Mouse (Mus musculus) brain, embryonic 18.5 days (tissue): ENCODE measurements around the gene Bcdin3d.

Experiments used
- DNase-seq: peaks from one replicate; pipeline ENCODE4 v3.0.0-alpha.2; 2012; ENCODE audit warnings: low read depth, low spot score

Gene Bcdin3d

DNA sequence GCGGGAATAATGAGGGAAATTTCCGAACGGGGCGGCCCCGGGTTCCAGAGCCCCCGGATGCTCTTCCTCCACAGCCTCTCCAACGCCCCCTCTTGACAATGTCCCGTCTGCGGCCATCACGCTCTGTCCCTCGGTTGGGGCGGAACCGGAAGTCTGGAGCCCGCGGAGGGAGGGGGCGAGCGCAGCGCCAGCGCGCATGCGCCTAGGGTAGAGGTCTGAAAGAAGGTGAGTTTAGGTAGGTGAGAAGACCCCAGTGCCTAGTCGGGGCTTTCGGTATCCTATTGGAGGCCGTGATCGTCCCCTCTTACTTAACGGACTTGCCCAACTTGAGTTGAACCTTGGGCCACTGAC, at the start of gene Bcdin3d:
Bcdin3d (minus strand) TSS at position 155 of the 351 bp plus-strand sequence.
- DNase-seq: no peak

DNA sequence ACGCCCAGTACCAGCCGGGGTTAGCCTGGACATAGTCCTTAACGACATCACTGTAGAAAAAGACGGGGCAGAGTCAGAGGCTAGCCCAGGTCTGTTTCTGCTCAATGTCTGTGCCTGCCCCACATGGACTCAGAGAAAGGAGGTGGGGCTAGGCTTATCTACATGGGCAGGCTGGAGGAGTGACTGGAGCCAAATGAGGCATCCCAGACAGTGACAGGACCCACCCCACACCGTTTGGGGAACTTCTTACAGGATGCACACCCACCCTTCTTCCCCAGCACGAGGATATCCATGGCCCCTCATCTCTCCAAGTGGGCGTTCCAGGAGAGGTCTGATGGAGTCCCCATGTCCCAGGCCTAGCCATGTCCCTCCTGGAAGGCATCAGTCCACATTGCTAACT, 45.8 kb upstream of the Bcdin3d start:
- DNase-seq: no peak

DNA sequence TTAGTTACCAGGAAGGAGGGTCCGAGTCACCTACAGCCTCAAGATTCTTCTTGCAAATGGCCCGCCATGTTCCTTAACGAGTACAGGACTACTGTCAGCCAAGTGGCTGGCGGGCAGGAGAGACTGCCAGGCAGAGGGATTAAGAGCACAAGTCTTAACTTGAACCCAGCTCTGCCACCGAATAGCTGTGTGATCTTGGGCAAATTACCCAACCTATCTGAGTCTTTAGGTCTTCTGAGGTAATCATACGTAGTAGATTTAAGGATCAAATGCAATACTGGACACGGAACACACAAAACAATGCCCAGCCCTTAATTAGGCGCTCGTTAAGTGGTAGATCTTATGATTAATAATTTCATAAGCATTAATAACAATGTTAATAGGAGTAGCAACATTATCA, 45.1 kb upstream of the Bcdin3d start:
- no peak for DNase-seq

DNA sequence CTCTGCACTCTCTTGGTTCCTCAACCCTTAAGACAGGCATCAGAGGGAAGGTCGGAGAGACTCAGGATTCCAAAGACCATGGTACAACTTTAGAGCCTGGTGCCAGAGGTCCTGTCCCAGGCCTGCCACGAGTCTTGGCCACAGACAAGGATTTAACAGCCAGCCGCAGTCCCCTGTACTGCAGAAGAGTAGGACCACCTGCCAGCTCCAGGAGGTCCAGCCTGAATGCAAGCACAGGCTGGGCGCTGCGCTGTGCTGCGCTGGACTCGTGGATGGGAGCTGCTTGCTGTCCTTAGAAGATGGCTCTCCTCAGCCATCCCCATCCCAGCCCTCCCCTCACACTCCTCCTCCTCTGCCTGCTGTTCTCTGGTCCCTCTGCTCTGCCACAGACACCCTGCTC, 43.2 kb upstream of the Bcdin3d start:
- DNase-seq: no peak

DNA sequence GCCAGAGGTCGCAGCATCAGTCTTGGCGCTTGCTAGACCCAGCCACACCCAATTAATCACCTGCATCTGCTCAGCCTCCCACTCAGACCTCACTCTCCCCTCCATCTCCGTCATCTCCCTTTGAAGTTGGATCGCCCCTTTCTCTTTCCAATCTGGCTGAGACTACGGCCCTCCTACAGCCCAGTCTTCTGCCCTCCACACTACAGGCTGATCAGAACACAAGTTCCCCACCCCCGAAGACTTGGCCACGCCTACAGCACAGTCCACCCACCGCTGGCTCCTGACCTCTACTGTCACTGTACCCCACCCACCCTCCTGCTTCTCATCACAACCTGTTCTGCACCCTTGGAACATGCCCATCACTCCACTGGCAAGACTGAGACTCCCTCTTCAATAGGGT, 42.2 kb upstream of the Bcdin3d start:
- DNase-seq: no peak

DNA sequence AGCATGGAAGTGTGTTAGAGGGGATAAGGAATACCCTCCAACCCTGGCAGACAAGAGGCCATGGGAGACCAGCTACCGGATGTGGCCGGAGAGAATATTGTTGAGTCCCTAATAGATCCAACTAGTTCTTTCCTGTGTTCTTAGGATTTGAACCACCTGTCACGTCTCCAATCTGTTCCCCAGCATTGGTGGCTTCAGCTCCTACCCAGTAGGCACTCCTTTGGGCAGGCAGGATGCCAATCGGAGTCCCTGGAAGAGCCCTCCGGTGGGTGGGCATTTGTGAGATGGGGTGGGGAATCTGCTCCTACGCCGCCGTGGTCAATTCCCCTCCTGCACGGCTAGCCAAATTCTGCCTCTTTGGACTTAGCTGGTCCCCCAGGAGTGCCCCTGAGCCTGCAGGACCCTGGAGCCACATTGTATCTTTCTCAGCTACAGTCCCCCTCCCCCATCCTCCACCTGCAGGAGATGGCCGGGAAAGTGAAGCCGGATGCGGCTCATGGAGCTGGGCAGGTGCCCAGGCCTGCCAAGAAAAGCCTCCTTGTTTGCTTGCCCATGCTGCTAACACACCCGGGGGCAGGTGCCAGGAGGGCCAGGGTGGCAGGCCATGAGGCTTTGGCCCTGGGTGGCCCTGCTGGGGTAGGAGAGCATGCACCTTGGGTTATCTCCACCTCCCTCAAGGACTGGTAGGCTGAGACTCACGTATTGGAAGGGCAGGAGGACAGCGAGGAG, 37.4 kb upstream of the Bcdin3d start:
- DNase-seq: no peak

DNA sequence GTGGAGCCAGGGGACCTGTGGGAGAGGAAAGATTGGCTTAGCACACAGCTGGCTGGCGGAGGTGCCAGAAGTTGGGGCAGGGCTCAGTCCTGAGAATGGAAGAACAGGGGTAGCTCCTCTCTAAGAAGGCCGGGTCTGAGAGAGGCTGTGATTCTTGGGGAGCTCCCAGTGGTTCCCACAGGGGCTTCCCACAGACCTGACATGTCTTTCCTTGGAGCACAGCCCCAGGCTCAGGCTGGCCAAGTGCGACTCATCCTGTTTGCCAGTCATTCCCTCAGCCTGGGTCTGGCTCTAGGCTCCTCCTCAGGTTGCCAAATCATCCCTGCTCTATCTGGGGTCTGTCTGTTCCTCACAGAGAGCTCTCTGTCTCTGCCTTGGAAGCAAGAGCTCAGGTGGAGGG, 36.1 kb upstream of the Bcdin3d start:
- DNase-seq: no peak

DNA sequence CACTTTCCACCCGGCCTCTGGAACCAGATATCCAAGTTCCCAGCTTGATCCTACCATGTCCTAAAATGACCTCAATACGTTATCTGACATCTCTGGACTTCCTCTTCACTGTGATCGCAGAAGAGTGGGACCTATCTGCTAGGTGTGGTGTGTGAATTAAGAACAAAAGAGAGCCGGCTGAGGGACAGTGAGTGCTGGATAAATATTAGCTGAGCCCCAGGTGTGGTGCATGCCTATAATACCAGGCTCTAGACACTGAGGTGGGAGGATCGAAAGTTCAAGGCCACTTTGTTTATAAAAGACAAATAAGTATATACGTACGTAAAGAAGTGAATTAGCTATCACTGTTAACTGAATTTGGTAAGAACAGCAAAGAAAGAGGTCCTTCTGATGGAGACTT, 35.3 kb upstream of the Bcdin3d start:
- DNase-seq: no peak

DNA sequence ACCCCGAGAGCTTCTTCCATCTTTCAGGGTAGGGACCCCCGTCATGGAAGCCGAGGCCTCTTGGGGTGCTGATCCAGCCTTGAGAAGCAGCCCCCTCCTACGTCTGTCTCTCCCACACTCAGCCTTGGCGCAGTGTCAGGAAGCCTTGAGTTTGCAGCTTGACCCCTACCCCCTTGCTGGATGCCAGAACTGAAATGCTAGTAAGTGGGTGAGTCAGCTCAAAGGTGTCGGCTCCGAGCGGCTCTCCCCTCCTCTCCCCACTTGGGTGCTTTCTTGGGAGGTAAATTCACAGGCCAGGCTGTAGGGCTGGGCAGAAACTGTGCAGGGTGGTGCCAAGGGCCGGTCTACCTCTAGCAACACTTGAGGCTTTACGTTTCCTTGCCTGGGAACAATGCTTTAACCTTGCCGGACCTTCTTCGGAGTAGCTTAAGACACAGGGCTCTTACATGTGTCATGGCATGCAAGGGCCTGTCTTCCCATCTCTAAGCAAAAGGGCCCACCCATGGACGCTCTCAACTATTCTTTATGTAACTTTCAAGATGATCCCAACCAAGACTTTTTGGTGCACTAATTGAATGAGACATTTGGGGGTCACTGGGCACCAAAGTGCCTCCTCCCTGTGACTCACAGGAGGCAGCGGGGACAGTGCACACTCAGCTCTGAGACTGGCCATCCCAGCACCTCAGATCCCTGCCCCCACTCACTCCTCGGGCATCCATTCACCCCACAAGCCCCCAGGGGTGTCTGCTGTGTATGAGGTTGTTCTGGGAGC, 31.0 kb upstream of the Bcdin3d start:
- no peak for DNase-seq

DNA sequence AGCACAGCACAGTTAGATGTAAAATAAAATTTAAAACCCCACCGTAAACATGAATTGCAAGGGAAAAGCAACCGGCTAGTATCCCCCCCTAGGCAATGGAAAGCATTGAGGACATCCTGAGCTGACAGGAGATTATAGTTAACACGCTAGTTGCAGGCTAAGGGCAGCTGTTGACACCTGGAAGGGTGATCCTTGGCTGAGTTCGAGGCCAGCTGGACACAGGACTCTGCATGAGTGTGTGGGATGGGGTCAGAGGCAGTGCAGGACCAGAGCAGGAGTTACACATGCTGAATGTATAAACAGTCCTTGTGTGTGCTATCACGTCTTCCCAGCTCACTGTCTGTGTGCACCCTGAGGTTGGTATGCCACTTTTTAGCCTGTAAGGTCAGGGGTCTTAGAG, 28.7 kb upstream of the Bcdin3d start:
- no peak for DNase-seq

DNA sequence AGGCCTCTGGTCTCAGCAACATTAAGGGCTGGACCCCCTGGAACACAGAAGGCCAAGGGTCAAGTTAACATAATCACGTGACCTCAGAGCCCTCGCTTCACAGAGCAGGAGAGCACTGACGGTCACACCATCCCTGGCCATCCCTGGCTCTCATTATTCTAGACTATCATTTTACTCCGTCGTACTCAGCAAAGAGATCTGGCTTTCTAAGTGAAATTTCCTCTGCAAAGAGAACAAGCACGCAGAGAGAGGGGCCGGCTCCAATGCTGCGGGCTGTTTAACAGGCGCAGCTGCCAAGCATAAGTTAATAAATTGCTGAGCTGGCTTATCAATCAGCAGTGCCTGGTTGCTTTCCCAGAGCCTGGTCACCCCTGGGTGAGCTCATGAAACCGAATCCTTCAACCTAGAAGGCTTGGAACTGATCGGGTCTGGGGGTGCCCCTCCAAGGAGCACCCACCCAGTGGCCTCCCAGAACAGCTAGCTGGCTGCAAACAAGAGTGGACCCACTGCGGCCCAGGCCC, 27.8 kb upstream of the Bcdin3d start:
- no peak for DNase-seq

DNA sequence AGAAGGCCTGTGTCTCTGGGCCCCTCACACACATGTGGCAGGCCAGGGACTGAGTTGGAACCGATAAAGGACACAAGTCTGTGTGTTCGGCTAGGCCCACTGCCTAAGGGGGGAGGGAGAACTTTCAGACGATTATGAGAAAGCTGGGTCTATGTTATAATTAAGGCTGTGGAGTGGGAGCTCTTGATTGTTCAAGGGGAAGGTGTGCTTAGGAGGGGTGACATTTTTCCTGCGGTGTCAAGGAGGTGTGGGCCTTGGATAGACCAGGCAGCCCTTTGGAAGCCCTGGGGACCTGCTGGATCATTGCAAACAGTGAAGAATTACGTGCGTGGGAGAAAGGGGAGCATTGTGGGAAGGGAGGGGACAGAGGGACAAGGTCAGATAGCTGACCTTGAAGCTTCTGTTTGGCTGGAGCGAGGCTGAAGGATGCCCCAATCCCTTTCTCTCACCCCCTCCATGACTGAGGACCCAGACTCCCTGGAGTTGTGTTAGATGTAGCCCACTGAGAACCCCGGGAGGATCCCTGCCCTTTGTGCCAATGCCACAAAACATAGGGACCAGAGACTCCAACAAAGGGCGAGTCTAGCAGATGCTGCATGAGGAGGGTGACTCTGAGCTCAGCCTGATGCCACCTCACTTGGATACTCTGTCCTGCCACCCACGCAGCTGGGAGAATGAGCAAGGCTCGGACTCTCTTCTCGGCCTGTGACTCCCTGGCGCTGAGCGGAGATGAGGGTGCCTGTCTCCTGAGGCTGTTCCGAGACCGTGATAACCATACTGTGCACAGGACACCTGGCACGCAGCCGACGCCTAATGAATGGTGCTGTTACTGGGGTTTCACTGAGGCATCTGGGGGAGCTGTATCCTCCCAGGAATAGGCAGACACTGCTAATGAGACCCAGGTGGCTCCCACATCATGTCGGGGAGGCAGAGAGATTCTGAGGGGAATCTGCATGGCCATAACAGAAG, 27.0 kb upstream of the Bcdin3d start:
- DNase-seq: no peak

DNA sequence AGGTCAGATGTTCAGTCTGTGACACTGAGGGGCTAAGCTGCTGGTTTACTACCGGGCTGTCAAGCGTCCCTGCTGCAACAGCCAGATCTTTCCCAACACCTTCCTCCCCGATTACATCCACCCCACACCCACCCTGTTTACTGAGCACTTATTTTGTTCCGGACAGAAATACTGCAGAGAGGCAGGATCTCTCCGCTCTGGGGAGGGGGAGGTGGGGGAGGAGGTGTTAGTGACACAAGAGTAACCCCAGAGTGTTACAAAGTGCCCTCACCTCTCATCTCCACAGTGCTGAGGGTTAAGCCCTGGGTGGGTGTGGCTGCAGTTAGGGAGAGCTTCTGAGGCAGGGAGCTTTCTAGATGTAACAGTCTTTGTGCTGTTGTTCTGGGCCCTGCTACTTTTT, 25.8 kb upstream of the Bcdin3d start:
- no peak for DNase-seq

DNA sequence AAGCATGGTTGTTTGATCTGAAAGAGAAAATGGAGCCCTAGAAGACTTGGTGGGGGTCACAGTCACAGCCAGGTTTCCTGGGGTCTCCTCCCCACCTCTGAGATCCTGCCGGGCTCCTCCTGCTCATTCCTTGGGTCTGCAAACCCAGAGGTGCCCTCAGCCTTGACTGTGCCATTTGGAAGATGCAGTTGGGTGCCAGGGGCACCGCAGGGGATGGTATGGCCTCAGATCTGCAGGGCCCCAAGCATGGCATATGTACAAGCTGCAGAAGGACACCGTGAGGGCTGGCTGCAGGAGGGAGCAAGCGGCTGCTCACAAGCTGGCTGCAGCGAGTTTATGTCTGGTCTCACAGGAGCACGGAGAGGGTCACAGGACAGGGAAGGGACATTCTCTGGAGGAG, 25.2 kb upstream of the Bcdin3d start:
- no peak for DNase-seq

DNA sequence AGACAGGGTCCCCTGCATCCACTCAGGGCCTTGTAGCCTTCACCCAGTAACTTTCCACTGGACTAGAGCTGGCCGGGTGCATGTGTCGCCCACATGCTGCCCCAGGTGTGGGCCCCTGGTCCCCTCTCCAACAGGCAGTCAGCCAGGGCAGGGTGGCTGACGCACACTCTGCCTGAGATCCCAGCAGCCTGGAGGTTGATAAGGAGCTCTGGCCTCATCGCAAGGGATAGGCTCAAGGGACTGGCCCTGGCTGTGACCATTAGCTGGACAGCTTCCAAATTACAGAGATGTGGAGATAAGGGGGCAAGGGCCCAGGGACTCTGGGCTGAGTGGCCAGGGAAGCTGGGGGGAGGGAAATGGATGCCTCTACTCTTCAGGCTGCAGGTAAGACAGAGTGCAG, 24.3 kb upstream of the Bcdin3d start:
- no peak for DNase-seq

DNA sequence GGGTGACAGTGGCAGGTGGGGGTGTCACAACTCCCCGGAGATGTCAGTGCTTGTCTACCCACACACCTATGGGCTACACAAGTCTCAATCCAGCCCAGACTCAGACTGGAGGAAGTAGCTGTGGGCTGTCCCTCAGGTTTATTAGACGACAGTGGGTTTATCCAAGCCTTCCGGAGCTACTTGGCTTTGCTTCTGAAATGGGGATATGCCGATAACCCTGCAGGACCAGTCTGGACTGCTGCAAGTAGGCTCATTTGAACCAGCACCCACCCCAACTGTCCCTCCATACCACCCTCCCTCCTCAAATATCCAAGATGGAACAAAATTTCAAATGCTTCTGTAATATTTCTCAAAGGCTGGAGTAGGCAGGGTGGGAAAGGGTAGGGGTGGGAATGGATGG, 23.8 kb upstream of the Bcdin3d start:
- DNase-seq: no peak

DNA sequence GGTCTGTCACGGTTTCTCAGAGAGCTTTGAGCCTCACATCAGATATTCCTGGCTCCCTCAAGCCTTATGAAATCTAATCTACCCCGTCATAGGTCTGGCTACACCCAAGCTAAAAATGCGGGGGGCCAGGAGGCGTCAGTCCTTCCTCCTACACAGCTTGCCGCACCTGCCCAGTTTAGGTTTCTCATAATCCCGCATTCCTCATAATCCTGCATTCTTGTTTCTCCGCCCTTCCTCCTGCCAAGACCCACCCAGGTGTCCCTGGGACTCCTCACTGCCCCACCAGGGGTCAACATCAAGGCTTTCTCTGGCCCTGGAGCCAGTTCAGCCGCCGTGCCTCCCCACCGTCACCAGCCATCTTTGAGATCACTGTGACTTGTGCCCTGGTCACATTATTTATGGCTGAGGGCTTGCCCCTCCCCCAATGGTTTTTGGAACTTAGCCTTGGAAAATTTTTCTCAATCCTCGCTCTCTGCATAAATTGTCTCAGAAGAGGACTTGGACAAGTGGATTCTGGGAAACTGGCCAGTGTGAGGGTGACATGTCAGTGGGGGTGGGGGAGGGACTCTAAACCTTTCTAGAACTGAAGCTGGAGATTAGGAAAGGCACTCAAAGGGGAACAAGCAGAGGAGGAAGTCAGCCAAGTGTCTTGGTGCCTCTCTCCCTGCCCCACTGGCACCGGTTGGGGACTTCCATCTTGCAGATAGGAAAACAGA, 23.2 kb upstream of the Bcdin3d start:
- DNase-seq: no peak

DNA sequence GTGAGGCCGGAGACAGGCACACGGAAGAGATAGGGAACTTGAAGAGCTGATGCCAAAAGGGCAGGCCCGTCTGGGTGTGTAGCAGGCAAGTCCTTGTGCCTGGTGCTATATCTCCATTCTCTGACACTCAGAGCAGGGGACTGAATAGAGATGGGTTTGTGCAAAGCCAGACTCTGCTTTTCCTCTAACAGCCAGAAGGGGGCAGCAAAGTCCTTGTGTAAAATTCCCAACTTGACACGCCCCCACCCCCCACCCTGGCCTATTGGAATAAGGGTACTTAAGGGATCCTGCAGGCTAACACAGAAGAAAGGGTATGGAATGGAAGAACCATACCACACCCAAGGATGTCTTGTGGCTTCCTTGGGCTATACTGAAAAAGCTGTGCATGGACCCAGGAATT, 22.5 kb upstream of the Bcdin3d start:
- peak; percentile 55 for DNase-seq

DNA sequence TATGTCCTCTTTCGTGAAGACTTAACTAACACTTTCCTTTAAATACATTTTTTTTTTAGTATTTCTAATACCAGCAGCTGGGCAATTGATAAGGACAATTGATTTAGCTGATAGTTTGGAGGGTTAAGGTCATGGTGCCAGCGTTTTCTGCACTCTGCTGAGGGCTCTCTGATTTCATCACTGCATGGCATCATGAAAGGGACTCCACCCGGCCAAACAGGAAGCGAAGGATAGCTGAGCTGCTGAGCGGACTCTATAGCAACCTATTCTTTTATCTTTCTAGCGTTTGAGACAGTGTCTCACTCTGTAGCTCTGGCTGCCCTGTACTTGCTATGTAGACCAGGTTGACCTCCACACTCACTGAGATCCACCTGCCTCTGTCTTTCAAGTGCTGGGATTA, 10.2 kb upstream of the Bcdin3d start:
- no peak for DNase-seq

DNA sequence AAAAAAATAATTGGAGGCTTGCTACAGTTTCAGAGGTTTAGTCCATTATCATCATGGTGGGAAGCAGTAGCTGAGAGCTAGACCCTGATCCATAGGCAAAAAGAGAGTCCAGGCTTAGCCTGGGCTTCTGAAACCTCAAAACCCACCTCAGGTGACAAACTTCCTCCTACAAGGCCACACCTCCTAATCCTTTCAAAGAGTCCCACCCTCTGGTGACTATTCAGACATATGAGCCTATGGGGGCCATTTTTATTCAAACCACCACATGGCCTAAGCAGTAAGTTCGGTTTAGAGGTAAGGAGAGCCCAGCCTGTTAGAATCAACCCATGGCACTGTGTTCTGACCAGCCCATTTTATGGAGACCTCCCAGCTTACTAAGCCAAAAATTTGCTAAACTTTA, 1.3 kb upstream of the Bcdin3d start:
- no peak for DNase-seq

DNA sequence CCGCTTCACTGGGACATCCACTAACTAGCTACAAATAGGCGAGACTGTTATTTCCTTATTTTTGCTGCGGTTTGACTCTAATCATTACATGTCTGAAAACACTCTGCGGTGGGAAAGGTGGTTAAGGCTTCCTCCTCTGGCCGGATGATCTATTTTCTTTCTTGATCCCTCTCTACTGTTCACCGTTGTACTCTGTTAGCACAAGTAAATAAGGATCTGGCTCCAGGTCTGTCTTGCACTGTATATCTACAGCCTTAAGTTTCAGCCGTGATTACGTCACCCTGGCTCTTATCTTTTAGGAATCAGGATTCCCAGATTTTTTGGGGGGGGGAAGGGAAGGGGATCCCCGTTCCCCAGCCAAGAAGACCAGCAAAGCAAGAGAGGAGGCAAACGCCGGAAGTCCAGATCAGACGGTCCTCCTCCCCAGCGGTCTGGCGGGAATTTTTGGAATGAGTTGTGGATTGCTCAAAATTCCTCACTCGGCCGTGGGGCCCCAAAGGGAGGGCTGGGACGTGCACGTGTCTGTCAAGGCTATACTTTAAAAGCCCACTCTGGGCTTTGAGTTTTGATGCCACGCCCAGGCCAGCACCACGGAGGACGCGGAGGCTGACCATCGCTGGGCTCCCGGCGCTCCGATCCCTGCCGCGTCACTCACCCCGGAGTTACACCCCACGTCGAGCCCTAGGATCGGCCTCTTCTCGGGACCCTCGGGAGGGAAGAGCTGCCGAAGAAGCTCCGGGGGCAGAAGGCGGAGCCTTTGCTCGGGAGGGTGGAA, 542 bp downstream of the Bcdin3d start:
- no peak for DNase-seq
